Mouse (Mus musculus) liver, postnatal 0 days (tissue): Measurements from ENCODE around the gene Nol4l. TPM values are rescaled to one million over a fixed set of nuclear protein-coding genes. Genes with fewer than 3 reads are reported as not detected.

Source experiments
- ATAC-seq: fragments of 200-750 bp; cut with Nextera tagmentation; 2 replicates; pipeline ENCODE4 v1.8.0; 2017; ENCODE audit warnings: mild to moderate bottlenecking, moderate library complexity
- DNase-seq: peaks from one replicate; pipeline ENCODE4 v3.0.0-alpha.2; 2016
- H3K27ac ChIP-seq: fragments of 300-500 bp; sonication (generic); 2 replicates; pipeline ENCODE4 v1.5.1; 2014; ENCODE audit warnings: antibody characterized with exemption, moderate library complexity, mild to moderate bottlenecking, low read depth
- H3K27me3 ChIP-seq: fragments of 300-500 bp; sonication (generic); 2 replicates; pipeline ENCODE4 v1.6.1; 2014; ENCODE audit warnings: low read length, control low read depth, mixed read lengths; ENCODE audit not compliant: insufficient read depth
- H3K36me3 ChIP-seq: fragments of 300-500 bp; sonication (generic); replicated peaks from 2 replicates; pipeline ENCODE4 v1.6.1; 2014; ENCODE audit warnings: mild to moderate bottlenecking, control low read depth, low read length, moderate library complexity, mixed read lengths; ENCODE audit not compliant: insufficient read depth
- H3K4me1 ChIP-seq: fragments of 300-500 bp; sonication (generic); 2 replicates; pipeline ENCODE4 v1.6.1; 2014; ENCODE audit warnings: antibody characterized with exemption, mild to moderate bottlenecking, control low read depth; ENCODE audit not compliant: insufficient read depth
- H3K4me2 ChIP-seq: fragments of 300-500 bp; sonication (generic); 2 replicates; pipeline ENCODE4 v1.6.1; 2014; ENCODE audit warnings: low read depth, mild to moderate bottlenecking, low read length, moderate library complexity, mixed read lengths
- H3K4me3 ChIP-seq: fragments of 300-500 bp; sonication (generic); 2 replicates; pipeline ENCODE4 v1.5.1; 2014; ENCODE audit warnings: low read depth, low read length
- H3K9ac ChIP-seq: fragments of 300-500 bp; sonication (generic); replicated peaks from 2 replicates; pipeline ENCODE4 v1.6.1; 2014; ENCODE audit warnings: mild to moderate bottlenecking, moderate library complexity
- H3K9me3 ChIP-seq: fragments of 300-500 bp; sonication (generic); 2 replicates; pipeline ENCODE4 v1.6.1; 2016; ENCODE audit warnings: mild to moderate bottlenecking, control low read depth, low read length, mixed read lengths
- CTCF ChIP-seq: sonication (generic); IDR thresholded peaks from 2 replicates; pipeline ENCODE4 v1.5.1; 2016; ENCODE audit warnings: antibody characterized with exemption, low read depth
- EP300 ChIP-seq: IDR thresholded peaks from 2 replicates; pipeline ENCODE4 v1.6.1; 2016; ENCODE audit warnings: antibody characterized with exemption, low read depth, mild to moderate bottlenecking
- WGBS: fragments of 180-500 bp; shearing (Covaris S2); extraction: QIAGEN DNeasy Blood & Tissue Kit; methylation state at CpG from one replicate; pipeline ENCODE4 v1.1.7; 2014; ENCODE audit not compliant: insufficient replicate concordance; 5-methylcytosine and 5-hydroxymethylcytosine counted together
- polyA plus RNA-seq: library from polyadenylated mRNA; unstranded; fragments of >200 nt; fragmentation: Nextera tagmentation; extraction: Ambion mirVana; gene quantifications from 2 replicates; pipeline ENCODE4 v1.2.1, GENCODE M21; 2015

Gene Nol4l
- polyA plus RNA-seq, 1 experiment from 2014 or later: 1.7 TPM

DNA sequence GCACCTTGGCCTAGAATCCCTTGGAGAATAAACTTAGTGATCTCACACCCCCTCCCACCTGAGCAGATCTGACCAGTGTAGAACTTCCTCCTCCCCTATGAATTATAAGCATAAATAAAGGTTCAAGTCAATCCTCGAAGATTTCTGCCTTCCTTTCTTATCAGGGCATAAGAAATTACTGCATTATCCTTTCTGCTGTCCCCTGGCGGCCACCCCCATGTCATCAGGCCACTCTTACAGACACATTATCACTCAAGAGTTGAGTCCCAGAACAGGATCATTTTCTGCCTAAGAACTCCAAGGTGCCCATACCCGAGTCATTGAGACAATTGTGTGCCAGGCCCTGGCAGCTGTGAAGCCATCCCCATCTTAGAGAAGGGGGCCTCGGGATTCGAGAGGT, 1.2 kb upstream of the Nol4l start:
- Histone ChIP-seq H3K4me1 (peaks cover 28% of the 10 kb centered on the region), H3K36me3 (no peaks in the 10 kb centered on the region), H3K4me2 (no peak overlapping the region), H3K9ac (no peak overlapping the region), H3K27ac (no peak overlapping the region), H3K4me3 (no peak overlapping the region), H3K9me3 (no peaks in the 10 kb centered on the region), H3K27me3 (peaks cover 19% of the 10 kb centered on the region; the same call in 1 of the 2 replicates)
- DNase-seq (no peak), ATAC-seq (no peak)
- TF ChIP-seq EP300: no peak
- TF ChIP-seq CTCF: peak; percentile 52
- WGBS: 47% methylated on average over 5 of the region's 5 CpGs

- H3K4me1 ChIP-seq: peaks cover 33% of the 10 kb centered on the region
Measured at GRCm38 (mm10) chr2:153529365-153529781, 398 bp downstream of the Nol4l start.

GRCm38 (mm10) chr2:153528571-153529364, 1.0 kb downstream of the Nol4l start:
- Histone ChIP-seq H3K4me2 (peak overlapping the region; percentile 99), H3K4me3 (peak overlapping the region; percentile 75), H3K9ac (peak overlapping the region; percentile 75), H3K36me3 (no peaks in the 10 kb centered on the region), H3K27ac (peak overlapping the region; percentile 62), H3K9me3 (no peaks in the 10 kb centered on the region), H3K27me3 (peaks cover 19% of the 10 kb centered on the region; the same call in 1 of the 2 replicates), H3K4me1 (peaks cover 36% of the 10 kb centered on the region)
- ATAC-seq: peak; percentile 51
- TF ChIP-seq EP300: no peak
- DNase-seq: peak; percentile 69
- WGBS: 2% methylated on average over 21 of the region's 70 CpGs

More at GRCm38 (mm10) chr2:153529365-153529781, 398 bp downstream of the Nol4l start:
- no peak for TF ChIP-seq EP300
- TF ChIP-seq CTCF: no peak
- Histone ChIP-seq H3K27me3 (peaks cover 19% of the 10 kb centered on the region; the same call in 1 of the 2 replicates), H3K4me2 (peak overlapping the region; percentile 99), H3K36me3 (no peaks in the 10 kb centered on the region), H3K9me3 (no peaks in the 10 kb centered on the region), H3K4me3 (peak overlapping the region; percentile 75), H3K9ac (peak overlapping the region; percentile 75), H3K27ac (no peak overlapping the region)
- DNase-seq: peak; percentile 62
- WGBS: under 1% methylated on average over 44 of the region's 53 CpGs
- peak; percentile 11 for ATAC-seq

DNA sequence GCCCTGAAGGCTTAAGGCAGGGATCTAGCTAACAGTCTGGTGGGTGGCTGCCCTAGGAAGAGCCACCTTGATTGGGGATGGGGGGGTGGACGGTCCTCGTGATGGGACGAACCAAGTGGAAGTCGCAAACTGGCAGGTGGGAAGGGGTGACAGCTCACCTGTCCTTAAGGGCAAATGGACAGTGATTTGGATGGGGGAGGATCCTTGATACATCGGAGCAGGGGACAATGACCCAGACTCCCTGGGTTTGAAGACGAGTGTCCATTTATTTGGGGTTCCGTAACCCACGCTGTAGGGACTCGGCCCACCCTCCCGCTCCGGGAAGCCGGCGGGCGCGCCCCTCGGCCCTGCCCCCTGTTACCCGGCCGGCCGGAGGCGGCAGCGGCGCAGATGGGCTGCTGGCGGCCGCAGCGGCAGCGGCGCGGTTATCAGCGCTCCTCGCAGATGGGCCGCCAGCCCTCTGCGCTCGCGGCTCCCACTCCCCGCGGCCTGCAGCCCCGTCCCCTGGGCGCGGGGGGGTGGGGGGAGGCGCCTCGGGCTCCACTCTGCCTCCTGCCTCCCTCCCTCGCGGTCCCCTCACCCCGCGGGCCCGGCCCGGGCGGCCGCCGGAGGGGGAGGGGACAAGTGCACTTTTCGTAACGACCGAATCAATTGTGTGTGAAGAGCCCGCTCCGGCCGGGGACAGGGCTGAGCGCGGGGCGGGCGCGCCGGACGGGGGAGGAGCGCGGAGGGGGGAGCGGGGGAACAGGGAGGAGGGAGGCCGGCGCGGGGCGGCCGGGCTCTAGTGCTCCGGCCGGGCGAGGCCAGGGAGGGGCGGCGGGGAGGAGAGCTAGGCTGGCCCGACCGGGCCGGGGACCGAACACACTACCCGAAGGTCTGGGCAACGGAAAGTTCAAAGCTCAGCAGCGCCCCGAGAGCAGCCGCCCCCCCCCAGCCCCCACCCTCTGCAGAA, 1.9 kb downstream of the Nol4l start:
- no peaks in the 10 kb centered on the region for H3K36me3 ChIP-seq
- H3K4me3 ChIP-seq: peak overlapping the region; percentile 75
- peaks cover 19% of the 10 kb centered on the region; the same call in 1 of the 2 replicates for H3K27me3 ChIP-seq
- peaks cover 36% of the 10 kb centered on the region for H3K4me1 ChIP-seq
- H3K27ac ChIP-seq: peak overlapping the region; percentile 62
- peak overlapping the region; percentile 99 for H3K4me2 ChIP-seq
- H3K9ac ChIP-seq: peak overlapping the region; percentile 75
- ATAC-seq (peak; percentile 40), DNase-seq (peak; percentile 78)
- WGBS: 4% methylated on average over 52 of the region's 85 CpGs
- TF ChIP-seq EP300: no peak
- no peak for TF ChIP-seq CTCF
- H3K9me3 ChIP-seq: no peaks in the 10 kb centered on the region

- Histone ChIP-seq H3K9me3 (no peaks in the 10 kb centered on the region), H3K36me3 (no peaks in the 10 kb centered on the region), H3K4me2 (peak overlapping the region; percentile 99), H3K27me3 (peaks cover 17% of the 10 kb centered on the region; the same call in 1 of the 2 replicates), H3K4me3 (no peak overlapping the region), H3K27ac (peak overlapping the region; percentile 13; the same call in 1 of the 2 replicates), H3K4me1 (peaks cover 36% of the 10 kb centered on the region), H3K9ac (0 out of 2 replicates have a peak overlapping the region, but pooled peaks have one; percentile 75)
- no peak for DNase-seq
- ATAC-seq: no peak
- TF ChIP-seq EP300 (no peak), CTCF (no peak)
- 71% methylated on average over 9 of the region's 9 CpGs for WGBS
Measured at GRCm38 (mm10) chr2:153526850-153527530, 2.8 kb downstream of the Nol4l start.
